Mouse (Mus musculus) CH12.LX (cell line): ENCODE measurements around the gene Ski.

Source experiments
- CHD2 ChIP-seq: IDR thresholded peaks from 2 replicates; pipeline ENCODE4 v1.6.1; 2011; ENCODE audit warnings: low read length, improper control_type of control experiment
- CTCF ChIP-seq, 2 experiments: IDR thresholded peaks in 1 of 2; conservative IDR thresholded peaks in 1 of 2; 2 replicates each; pipeline ENCODE4 v1.5.1; 2011 to 2012; ENCODE audit warnings: low read depth in 2 of 2, low read length in 2 of 2, improper control_type of control experiment in 1 of 2, inconsistent platforms in 1 of 2, mild to moderate bottlenecking in 1 of 2, moderate library complexity in 1 of 2
- E2F4 ChIP-seq: IDR thresholded peaks from 2 replicates; pipeline ENCODE4 v1.6.1; 2011; ENCODE audit warnings: low read depth, low read length, improper control_type of control experiment; ENCODE audit not compliant: insufficient replicate concordance
- ELF1 ChIP-seq: IDR thresholded peaks from 2 replicates; pipeline ENCODE4 v1.6.1; 2014; ENCODE audit warnings: low read depth, mild to moderate bottlenecking, inconsistent platforms, low read length, improper control_type of control experiment
- POLR2A ChIP-seq: IDR thresholded peaks from 2 replicates; pipeline ENCODE4 v1.6.1; 2011; ENCODE audit warnings: low read depth, mild to moderate bottlenecking, improper control_type of control experiment, low read length
- SIN3A ChIP-seq: IDR thresholded peaks from 2 replicates; pipeline ENCODE4 v1.6.1; 2012; ENCODE audit warnings: low read length, improper control_type of control experiment, inconsistent platforms
- SMC3 ChIP-seq: IDR thresholded peaks from 2 replicates; pipeline ENCODE4 v1.6.1; 2011; ENCODE audit warnings: low read depth, low read length, improper control_type of control experiment

- TF ChIP-seq POLR2A (no peak), CTCF (conservative IDR thresholded peaks at IDR 0.05 in 1 of 2, IDR thresholded peaks at IDR 0.05 in 1 of 2; ENCODE audit: low read depth in 2 of 2, low read length in 2 of 2) (no peak), ELF1 (no peak), CHD2 (no peak), SMC3 (no peak), SIN3A (no peak), E2F4 (no peak)
Measured at GRCm38 (mm10) chr4:155252253-155252652, 29.9 kb upstream of the Ski start.
